Mouse (Mus musculus) G1E (cell line): Measurements from ENCODE around the gene Pias4.

Source experiments
- CTCF ChIP-seq: IDR thresholded peaks from 2 replicates; pipeline ENCODE4 v1.5.1; 2012; ENCODE audit warnings: low read depth, low read length, inconsistent platforms, mixed read lengths
- GATA1 ChIP-seq: IDR thresholded peaks from 2 replicates; pipeline ENCODE4 v1.6.1; 2012; ENCODE audit warnings: borderline replicate concordance, low read length, inconsistent platforms, mixed read lengths
- POLR2AphosphoS5 ChIP-seq: IDR thresholded peaks from 2 replicates; pipeline ENCODE4 v1.6.1; 2012; ENCODE audit warnings: low read depth, low read length, inconsistent platforms; ENCODE audit not compliant: insufficient replicate concordance
- TAL1 ChIP-seq: conservative IDR thresholded peaks from 2 replicates; pipeline ENCODE4 v1.6.1; 2012; ENCODE audit warnings: low read depth, low read length, inconsistent platforms, mixed read lengths

- TF ChIP-seq CTCF, result no peak
- no peak for TF ChIP-seq GATA1
- TF ChIP-seq POLR2AphosphoS5, result no peak
- no peak for TF ChIP-seq TAL1
These were observed 27.6 kb upstream of the Pias4 start for GRCm38 (mm10) chr10:81195300-81195699.
